Mouse (Mus musculus) stomach, embryonic 15.5 days (tissue): ENCODE data around the gene Lcn2. TPM values are rescaled to one million over a fixed set of nuclear protein-coding genes. Genes with fewer than 3 reads are reported as not detected.

Experiments used
- ATAC-seq: fragments of 200-750 bp; cut with Nextera tagmentation; 2 replicates; pipeline ENCODE4 v1.8.0; 2017; ENCODE audit warnings: low read depth, moderate number of reproducible peaks, moderate TSS enrichment; ENCODE audit not compliant: insufficient read depth, low FRiP score
- H3K27ac ChIP-seq: fragments of 300-500 bp; sonication (generic); 2 replicates; pipeline ENCODE4 v1.5.1; 2015; ENCODE audit warnings: mild to moderate bottlenecking, inconsistent platforms
- H3K27me3 ChIP-seq: fragments of 300-500 bp; sonication (generic); replicated peaks from 2 replicates; pipeline ENCODE4 v1.6.1; 2015; ENCODE audit warnings: inconsistent platforms
- H3K36me3 ChIP-seq: fragments of 300-500 bp; sonication (generic); 2 replicates; pipeline ENCODE4 v1.6.1; 2015; ENCODE audit warnings: inconsistent platforms
- H3K4me1 ChIP-seq: fragments of 300-500 bp; sonication (generic); 2 replicates; pipeline ENCODE4 v1.6.1; 2015; ENCODE audit warnings: inconsistent platforms
- H3K4me2 ChIP-seq: fragments of 300-500 bp; sonication (generic); 2 replicates; pipeline ENCODE4 v1.6.1; 2015; ENCODE audit warnings: mild to moderate bottlenecking, inconsistent platforms
- H3K4me3 ChIP-seq: fragments of 300-500 bp; sonication (generic); replicated peaks from 2 replicates; pipeline ENCODE4 v1.5.1; 2015; ENCODE audit warnings: inconsistent platforms
- H3K9ac ChIP-seq: fragments of 300-500 bp; sonication (generic); 2 replicates; pipeline ENCODE4 v1.6.1; 2015; ENCODE audit warnings: inconsistent platforms
- H3K9me3 ChIP-seq: fragments of 300-500 bp; sonication (generic); 2 replicates; pipeline ENCODE4 v1.6.1; 2016; ENCODE audit warnings: inconsistent platforms
- WGBS: fragments of 180-500 bp; shearing (Covaris S2); methylation state at CpG from one replicate; pipeline ENCODE4 v1.1.7; 2015; 5-methylcytosine and 5-hydroxymethylcytosine counted together
- polyA plus RNA-seq: library from polyadenylated mRNA; unstranded; fragments of >200 nt; fragmentation: Nextera tagmentation; extraction: Ambion mirVana; gene quantifications from 2 replicates; pipeline ENCODE4 v1.2.1, GENCODE M21; 2015

Gene Lcn2
- 25.1 and 30.7 TPM in 2 replicates for polyA plus RNA-seq

DNA sequence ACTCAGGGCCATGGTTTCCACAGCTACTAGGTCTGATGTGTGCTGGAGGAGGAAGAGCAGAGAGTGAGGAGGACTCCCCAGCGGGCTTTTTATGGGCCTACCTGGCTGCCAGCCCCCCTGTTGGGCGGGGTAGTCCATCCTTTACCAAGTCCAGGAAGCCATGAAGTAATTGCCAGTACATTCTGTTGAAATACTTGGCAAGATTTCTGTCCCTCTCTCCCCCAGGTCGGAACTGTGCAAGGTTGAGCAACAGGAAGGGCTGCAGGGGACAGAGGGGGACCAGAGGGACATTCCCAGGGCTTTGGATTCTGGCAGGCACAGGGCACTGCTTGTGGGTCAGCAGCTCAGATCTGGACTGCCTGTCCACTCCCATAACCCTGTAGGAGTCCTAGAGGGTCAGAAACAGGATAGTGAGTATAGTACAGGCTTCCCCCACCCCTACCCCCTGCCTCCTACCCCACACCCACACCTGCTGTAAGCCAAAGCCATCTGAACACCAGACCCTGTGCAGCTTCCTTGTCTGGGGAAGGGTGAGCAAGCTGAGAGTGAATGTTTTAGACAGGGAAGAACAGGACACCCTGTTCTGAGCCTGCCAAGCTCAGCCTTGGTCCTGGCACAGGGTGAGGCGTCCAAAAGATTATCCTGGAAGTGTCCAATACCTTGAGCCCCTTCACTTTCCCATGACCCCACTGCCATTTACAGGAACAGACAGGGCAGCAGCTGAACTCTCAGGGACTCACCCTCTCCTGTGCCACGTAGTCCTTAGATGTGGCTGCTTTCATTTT lies at the start of gene Lcn2:
Lcn2 (minus strand) TSS at position 547 of the 785 bp plus-strand sequence.
- 62% methylated on average over 5 of the region's 5 CpGs for WGBS
- Histone ChIP-seq H3K36me3 (no peaks in the 10 kb centered on the region), H3K9ac (no peak within 1 kb of the TSS), H3K4me1 (no peaks in the 10 kb centered on the region), H3K4me2 (no peak within 1 kb of the TSS), H3K9me3 (no peaks in the 10 kb centered on the region), H3K27me3 (no peaks in the 10 kb centered on the region), H3K27ac (no peak within 1 kb of the TSS), H3K4me3 (no peak within 1 kb of the TSS)
- ATAC-seq: no peak

DNA sequence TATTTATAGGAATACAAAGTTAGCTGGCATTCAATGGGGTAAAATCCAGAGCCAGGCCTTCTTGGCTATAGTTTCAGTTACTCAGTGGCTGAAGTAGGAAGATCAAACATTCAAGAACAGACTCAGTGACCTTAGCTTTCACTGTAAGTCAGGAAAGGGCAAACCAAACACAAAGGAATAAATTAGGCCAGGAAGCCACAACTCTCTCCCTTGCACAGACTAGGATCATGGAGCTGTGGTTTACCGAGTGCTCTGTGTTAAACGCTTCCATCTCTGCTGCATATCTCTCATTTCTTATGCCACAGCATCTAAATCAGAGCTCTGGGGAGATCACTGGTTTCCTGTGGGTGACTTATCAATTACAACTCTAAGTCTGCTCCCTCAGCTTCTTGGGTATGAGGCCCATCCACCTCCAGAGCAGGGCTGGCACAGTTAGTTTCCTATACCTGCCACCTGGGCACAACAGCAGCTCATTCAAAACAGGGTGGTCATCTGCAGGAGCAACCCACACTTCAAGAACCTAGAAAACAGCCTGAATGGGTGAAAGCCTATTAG lies 49.6 kb upstream of the Lcn2 start:
- no peak overlapping the region for H3K9ac ChIP-seq

DNA sequence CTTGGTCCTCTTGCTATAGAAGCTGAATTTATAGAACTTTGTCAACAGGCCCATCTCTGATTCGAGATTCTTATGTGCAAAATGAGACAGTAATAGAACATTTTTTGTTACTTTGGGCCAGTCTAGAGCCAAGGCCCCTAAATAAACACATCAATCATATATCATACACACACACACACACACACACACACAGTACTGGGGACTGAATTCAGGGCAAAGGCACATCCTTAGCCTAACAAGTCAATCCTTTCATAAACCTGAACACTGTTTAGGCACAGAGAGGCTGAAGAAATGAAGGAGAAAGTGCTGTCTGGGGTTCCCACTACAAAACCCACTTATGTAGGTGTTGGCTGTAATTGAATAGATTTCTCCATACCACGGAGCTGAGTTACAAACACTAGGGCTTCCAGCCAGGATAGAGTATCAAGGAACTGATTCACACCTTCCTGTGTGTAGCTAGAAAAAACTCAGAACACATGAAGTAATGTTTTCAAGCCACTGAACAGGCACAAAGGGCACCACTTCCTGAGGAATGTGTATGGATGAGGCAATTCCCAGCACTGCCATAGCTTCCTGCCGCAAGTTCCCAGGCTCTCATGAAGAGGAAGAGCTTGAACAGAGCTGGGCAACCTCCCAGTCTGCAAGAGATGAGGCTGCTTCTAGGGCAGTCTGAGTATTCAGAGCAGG lies 48.8 kb upstream of the Lcn2 start:
- no peak overlapping the region for H3K4me3 ChIP-seq
- no peak; the same call in 1 of the 2 replicates for ATAC-seq
- no peak overlapping the region for H3K9ac ChIP-seq
- 64% methylated on average over 3 of the region's 3 CpGs for WGBS
- no peaks in the 10 kb centered on the region for H3K9me3 ChIP-seq
- peak overlapping the region; percentile 21; the same call in 1 of the 2 replicates for H3K27ac ChIP-seq
- no peak overlapping the region for H3K4me2 ChIP-seq
- H3K4me1 ChIP-seq: peaks cover 15% of the 10 kb centered on the region; the same call in 1 of the 2 replicates
- no peaks in the 10 kb centered on the region for H3K36me3 ChIP-seq
- H3K27me3 ChIP-seq: no peaks in the 10 kb centered on the region

More for the DNA sequence above, 49.6 kb upstream of the Lcn2 start:
- Histone ChIP-seq H3K27me3 (no peaks in the 10 kb centered on the region), H3K4me1 (peaks cover 15% of the 10 kb centered on the region; the same call in 1 of the 2 replicates), H3K4me3 (no peak overlapping the region), H3K36me3 (no peaks in the 10 kb centered on the region), H3K27ac (peak overlapping the region; percentile 21; the same call in 1 of the 2 replicates), H3K9me3 (no peaks in the 10 kb centered on the region), H3K4me2 (no peak overlapping the region)
- ATAC-seq: no peak
- 71% methylated on average over 2 of the region's 2 CpGs for WGBS

DNA sequence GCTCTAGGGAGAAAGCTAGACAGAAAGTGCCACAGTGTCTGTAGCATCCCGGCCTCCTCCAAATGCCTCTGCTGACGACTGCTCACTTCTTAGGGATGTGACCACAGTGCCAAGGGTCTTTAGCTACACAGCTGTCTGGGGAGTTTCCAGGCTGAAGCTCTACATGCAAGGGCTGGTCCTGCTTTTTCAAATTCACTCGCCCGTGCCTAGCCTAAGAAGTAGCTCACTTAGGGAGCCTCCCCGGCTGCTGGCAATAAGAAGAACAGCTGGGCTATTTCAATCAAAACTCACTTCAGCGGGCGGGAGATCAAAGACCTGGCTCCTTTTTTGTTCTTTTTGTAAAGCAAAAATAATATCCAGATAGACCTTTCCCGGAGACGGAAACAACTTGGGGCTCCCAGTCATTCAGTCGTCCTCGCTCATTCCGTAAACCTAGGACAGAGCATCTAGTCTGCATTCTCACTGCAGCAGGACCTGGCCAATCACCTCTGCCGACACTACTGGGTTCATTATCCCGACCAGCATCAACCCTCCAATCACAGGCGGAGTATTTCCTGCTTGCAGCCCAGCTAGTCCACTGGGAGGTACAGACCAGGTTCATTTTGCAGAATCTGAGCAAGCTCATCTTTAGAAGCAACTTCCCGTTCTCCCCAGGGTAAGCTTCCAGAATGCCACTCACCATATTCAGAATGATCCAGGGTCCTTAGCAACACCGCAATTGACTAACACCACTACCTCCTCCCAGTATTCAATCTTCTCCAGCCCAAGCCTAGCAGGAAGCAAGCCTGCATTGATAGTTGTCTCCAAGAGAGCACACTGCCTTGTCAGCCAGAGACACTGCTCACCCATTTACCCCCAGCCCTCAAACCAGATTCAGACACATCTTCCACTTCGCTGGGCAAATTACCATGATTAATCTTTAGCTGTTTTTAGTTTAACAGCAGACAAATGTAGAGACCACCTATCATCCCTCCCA lies 42.9 kb upstream of the Lcn2 start:
- Histone ChIP-seq H3K27ac (peak overlapping the region; percentile 82), H3K9ac (peak overlapping the region; percentile 35; the same call in 1 of the 2 replicates), H3K4me1 (peaks cover 35% of the 10 kb centered on the region), H3K27me3 (no peaks in the 10 kb centered on the region), H3K36me3 (no peaks in the 10 kb centered on the region), H3K9me3 (no peaks in the 10 kb centered on the region), H3K4me2 (peak overlapping the region; percentile 58), H3K4me3 (peak overlapping the region; percentile 42)
- peak; percentile 86 for ATAC-seq
- 14% methylated on average over 18 of the region's 18 CpGs for WGBS

DNA sequence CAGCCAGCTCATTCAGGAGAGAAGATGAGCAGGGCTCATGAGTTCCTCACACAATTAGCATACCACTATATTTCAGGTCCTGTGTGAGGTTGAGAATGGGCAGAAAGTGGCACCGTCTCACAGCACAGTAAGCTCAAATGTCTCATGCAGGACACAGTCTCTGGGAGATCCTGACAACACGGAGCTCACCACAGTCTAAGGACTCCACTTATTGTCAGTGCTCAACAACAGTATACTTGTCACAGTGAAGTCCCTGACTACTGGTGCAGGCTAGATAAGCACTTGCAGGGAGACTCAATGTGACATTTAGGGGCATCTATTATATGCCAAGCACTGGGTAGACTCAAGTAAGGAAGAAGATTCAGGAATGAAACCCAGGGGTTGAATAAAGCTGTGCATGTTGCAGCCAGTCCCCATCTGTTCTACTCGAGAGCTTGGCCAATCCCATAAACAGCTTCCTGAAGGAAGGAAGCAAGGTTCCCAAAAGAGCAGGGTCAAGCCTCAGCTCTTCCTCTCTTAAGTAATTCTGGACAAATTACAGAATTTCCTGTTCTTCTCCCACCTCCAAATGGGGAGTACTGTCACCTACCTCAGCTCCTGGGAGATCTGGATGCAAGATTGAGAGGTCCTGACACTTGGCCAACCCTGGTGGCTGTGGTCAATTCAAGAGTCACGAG lies 41.3 kb upstream of the Lcn2 start:
- Histone ChIP-seq H3K27me3 (no peaks in the 10 kb centered on the region), H3K36me3 (no peaks in the 10 kb centered on the region), H3K27ac (peak overlapping the region; percentile 83), H3K9ac (no peak overlapping the region), H3K4me2 (peak overlapping the region; percentile 40; the same call in 1 of the 2 replicates), H3K9me3 (no peaks in the 10 kb centered on the region), H3K4me3 (no peak overlapping the region), H3K4me1 (peaks cover 47% of the 10 kb centered on the region)
- no peak for ATAC-seq
- WGBS: 69% methylated on average over 4 of the region's 4 CpGs

DNA sequence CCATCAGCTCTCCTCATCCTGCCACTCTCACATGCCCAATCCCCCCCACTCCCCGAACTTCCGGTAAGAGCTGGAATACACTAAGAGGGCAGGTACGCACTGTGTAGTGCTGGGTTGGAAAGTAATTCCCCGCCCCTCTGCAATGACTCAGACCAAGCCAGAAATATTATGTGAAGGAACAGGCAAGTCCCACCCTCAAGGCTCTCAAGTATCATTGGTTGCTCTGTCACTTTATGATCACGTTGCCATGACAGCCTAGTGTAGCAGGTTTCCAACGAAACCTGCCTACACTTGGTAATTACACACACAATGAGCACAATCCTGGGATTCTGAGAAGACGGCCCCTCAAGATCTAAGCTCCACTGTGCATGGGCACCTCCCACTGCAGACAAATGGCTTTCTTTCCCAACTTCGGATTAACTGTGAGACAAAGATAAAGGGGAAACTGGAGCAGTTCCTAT lies 40.2 kb upstream of the Lcn2 start:
- peak overlapping the region; percentile 8; the same call in 1 of the 2 replicates for H3K4me3 ChIP-seq
- H3K4me2 ChIP-seq: peak overlapping the region; percentile 40
- H3K36me3 ChIP-seq: no peaks in the 10 kb centered on the region
- peaks cover 57% of the 10 kb centered on the region for H3K4me1 ChIP-seq
- no peaks in the 10 kb centered on the region for H3K27me3 ChIP-seq
- no peaks in the 10 kb centered on the region for H3K9me3 ChIP-seq
- ATAC-seq: peak; percentile 76
- peak overlapping the region; percentile 83 for H3K27ac ChIP-seq
- H3K9ac ChIP-seq: no peak overlapping the region
- WGBS: 40% methylated on average over 8 of the region's 8 CpGs

DNA sequence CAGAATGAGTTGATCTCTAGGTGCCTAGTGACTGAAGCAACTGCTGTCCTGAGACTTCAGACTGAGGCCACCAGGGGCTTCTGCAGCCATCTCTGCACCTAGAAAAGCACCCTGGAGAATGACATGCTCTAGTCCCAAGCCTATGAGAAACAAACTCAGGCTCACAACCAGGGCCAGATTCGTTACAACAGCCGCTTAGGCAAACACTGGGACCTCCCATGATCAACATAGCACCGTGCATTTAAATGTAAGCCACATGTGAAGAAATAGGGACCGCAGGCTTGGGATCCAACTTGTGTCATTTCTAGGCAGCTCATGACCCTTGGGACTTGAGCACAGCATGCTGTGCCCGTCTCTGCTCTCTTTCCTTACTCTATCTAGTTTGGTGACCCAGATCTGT lies 39.7 kb upstream of the Lcn2 start:
- ATAC-seq: no peak
- 69% methylated on average over 5 of the region's 5 CpGs for WGBS

DNA sequence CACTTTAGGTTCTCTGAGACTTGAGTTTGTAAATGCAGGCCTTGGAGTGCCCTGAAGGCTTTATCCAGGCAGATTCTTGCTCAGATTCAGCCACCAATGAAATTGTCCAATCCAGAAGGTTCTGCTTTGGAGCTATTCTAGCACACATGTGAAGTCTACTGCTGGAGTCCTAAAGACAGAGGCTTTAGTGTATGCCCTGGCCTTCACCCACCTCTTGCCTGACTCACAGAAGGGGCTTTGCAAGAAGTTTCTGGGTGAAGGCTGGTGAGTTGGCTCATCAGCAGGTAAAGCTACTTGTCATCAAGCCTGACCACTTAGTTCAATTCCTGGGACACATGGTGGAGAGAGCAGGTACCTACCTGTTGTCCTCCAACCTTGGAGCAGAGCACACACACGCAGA lies 38.1 kb upstream of the Lcn2 start:
- H3K4me3 ChIP-seq: no peak overlapping the region
- no peak overlapping the region for H3K4me2 ChIP-seq
- 90% methylated on average over 1 of the region's 1 CpGs for WGBS
- peaks cover 66% of the 10 kb centered on the region for H3K4me1 ChIP-seq
- no peaks in the 10 kb centered on the region for H3K9me3 ChIP-seq
- peak overlapping the region; percentile 62; the same call in 1 of the 2 replicates for H3K27ac ChIP-seq
- ATAC-seq: no peak
- H3K27me3 ChIP-seq: no peaks in the 10 kb centered on the region
- no peak overlapping the region for H3K9ac ChIP-seq
- H3K36me3 ChIP-seq: peaks cover 1% of the 10 kb centered on the region; the same call in 1 of the 2 replicates

More for the DNA sequence above, 39.7 kb upstream of the Lcn2 start:
- Histone ChIP-seq H3K27ac (peak overlapping the region; percentile 83), H3K36me3 (no peaks in the 10 kb centered on the region), H3K4me1 (peaks cover 62% of the 10 kb centered on the region), H3K4me2 (0 out of 2 replicates have a peak overlapping the region, but pooled peaks have one; percentile 40), H3K27me3 (no peaks in the 10 kb centered on the region), H3K9ac (no peak overlapping the region), H3K4me3 (no peak overlapping the region), H3K9me3 (no peaks in the 10 kb centered on the region)

DNA sequence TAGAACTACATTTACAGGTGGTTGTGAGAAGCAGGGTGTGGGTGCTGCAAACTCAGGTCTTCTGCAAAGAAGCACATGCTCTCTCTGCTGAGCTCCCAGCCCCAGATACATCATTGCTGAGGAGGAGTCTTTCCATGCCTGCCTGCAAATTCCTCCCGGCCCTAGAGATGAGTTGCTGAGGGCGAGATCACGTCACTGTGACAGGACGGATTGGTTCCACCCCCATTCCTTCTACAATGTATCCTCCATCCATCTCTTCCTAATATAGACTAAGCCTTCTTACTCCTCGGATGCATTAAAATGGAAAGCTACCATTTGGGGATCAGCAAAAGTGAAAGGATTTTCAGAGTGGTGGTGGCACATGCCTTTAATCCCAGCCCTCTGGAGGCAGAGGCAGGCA lies 37.5 kb upstream of the Lcn2 start:
- peaks cover 7% of the 10 kb centered on the region; the same call in 1 of the 2 replicates for H3K36me3 ChIP-seq
- no peak overlapping the region for H3K9ac ChIP-seq
- 47% methylated on average over 5 of the region's 5 CpGs for WGBS
- no peak overlapping the region for H3K4me2 ChIP-seq
- no peaks in the 10 kb centered on the region for H3K27me3 ChIP-seq
- no peaks in the 10 kb centered on the region for H3K9me3 ChIP-seq
- peaks cover 64% of the 10 kb centered on the region for H3K4me1 ChIP-seq
- no peak for ATAC-seq
- H3K27ac ChIP-seq: peak overlapping the region; percentile 93; the same call in 1 of the 2 replicates
- H3K4me3 ChIP-seq: no peak overlapping the region

DNA sequence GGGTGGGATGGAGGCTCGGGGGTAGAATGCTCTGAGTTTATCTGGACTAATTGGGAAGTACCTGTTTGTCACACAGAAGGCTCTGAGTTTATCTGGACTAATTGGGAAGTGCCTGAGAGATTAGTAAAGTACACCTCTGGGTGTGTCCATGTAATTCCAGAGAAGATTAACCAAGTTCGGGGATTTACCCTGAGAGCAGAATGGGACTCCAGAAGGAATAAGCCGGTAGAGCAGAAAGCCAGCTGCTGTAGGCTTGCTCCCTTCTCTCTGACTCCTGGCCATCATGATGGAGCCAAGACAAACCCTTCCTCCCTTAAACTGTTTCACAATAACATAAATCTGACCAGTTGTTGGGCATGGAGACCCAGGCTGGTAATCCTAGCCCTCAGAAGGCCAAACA lies 36.7 kb upstream of the Lcn2 start:
- no peak overlapping the region for H3K9ac ChIP-seq
- WGBS: 32% methylated on average over 3 of the region's 3 CpGs
- no peaks in the 10 kb centered on the region for H3K27me3 ChIP-seq
- H3K27ac ChIP-seq: peak overlapping the region; percentile 93
- ATAC-seq: no peak
- H3K4me1 ChIP-seq: peaks cover 56% of the 10 kb centered on the region
- H3K9me3 ChIP-seq: no peaks in the 10 kb centered on the region
- H3K4me3 ChIP-seq: no peak overlapping the region
- H3K36me3 ChIP-seq: peaks cover 15% of the 10 kb centered on the region; the same call in 1 of the 2 replicates
- 0 out of 2 replicates have a peak overlapping the region, but pooled peaks have one; percentile 2 for H3K4me2 ChIP-seq
